Mouse (Mus musculus) erythroblast, embryonic 14.5 days (primary cell): ENCODE results near the gene Sfxn5. TPM values are rescaled to one million over a fixed set of nuclear protein-coding genes. Genes with fewer than 3 reads are reported as not detected.

Experiments used
- H3K27me3 ChIP-seq: 2 replicates; pipeline ENCODE4 v1.6.1; 2012; ENCODE audit warnings: inconsistent platforms; ENCODE audit not compliant: control insufficient read depth
- H3K36me3 ChIP-seq: 2 replicates; pipeline ENCODE4 v1.6.1; 2012; ENCODE audit warnings: mild to moderate bottlenecking, inconsistent platforms; ENCODE audit not compliant: control insufficient read depth
- H3K4me1 ChIP-seq: 2 replicates; pipeline ENCODE4 v1.6.1; 2012; ENCODE audit warnings: inconsistent platforms; ENCODE audit not compliant: control insufficient read depth
- H3K4me3 ChIP-seq: replicated peaks from 2 replicates; pipeline ENCODE3; 2012; ENCODE audit warnings: moderate library complexity, mild to moderate bottlenecking, inconsistent platforms
- H3K9me3 ChIP-seq: 2 replicates; pipeline ENCODE4 v1.6.1; 2012; ENCODE audit warnings: low read length, inconsistent platforms, mixed read lengths; ENCODE audit not compliant: control insufficient read depth
- GATA1 ChIP-seq: IDR thresholded peaks from 2 replicates; pipeline ENCODE4 v1.6.1; 2012; ENCODE audit warnings: low read length, inconsistent platforms, mixed read lengths
- TAL1 ChIP-seq: IDR thresholded peaks from 3 replicates; pipeline ENCODE4 v1.6.1; 2012; ENCODE audit warnings: low read length, inconsistent platforms, mixed read lengths
- polyA plus RNA-seq: library from polyadenylated mRNA; stranded (reverse); fragments of >175 nt; gene quantifications from 2 replicates; pipeline ENCODE4 v1.2.3, GENCODE M21; 2012

Sfxn5 gene
- polyA plus RNA-seq, 1 experiment: 0.08 TPM

- H3K9me3 ChIP-seq: no peaks in the 10 kb centered on the region
- no peaks in the 10 kb centered on the region for H3K36me3 ChIP-seq
- H3K27me3 ChIP-seq: peaks cover 27% of the 10 kb centered on the region
- H3K4me1 ChIP-seq: no peaks in the 10 kb centered on the region
- no peak overlapping the region for H3K4me3 ChIP-seq
- TF ChIP-seq GATA1: no peak
- no peak for TF ChIP-seq TAL1
These were observed 135.3 kb downstream of the Sfxn5 start for GRCm38 (mm10) chr6:85197951-85198350.

GRCm38 (mm10) chr6:85193381-85194318 lies 139.6 kb downstream of the Sfxn5 start:
- Histone ChIP-seq H3K4me3 (no peak overlapping the region), H3K9me3 (no peaks in the 10 kb centered on the region), H3K27me3 (peaks cover 70% of the 10 kb centered on the region), H3K4me1 (no peaks in the 10 kb centered on the region), H3K36me3 (no peaks in the 10 kb centered on the region)
- TF ChIP-seq TAL1: no peak

DNA sequence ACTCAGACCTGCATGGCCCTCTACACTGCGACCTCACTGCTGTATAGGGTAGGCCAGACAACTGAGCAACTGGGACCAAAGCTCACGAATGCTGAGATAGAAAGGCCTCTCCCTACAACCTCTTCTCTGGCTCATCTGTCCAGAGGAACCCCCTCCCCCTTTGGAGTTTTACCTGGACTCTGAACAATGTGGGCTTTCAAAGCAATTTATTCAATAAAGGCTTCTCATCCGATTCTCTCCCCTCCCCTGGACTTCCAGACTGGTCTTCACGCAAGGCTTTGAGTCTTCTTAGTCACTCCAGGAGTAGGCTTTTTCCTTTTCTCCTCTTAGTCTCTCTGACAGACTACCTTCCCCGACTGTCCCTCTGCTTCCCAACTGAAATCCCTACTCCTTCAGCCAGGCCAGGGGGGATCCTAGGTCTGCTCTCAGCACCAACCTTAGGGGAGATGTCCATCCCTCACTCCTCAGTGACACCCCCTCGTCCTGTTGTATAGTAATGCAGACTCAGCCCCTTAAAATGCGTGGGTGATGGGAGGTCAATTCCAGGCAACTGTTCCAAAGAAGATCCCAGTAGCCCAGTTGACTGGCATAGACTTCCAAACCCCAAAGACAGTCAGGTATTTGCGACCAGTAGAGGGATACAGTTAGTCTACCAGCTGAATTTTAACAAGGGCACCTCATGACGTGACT lies 141.3 kb downstream of the Sfxn5 start:
- H3K36me3 ChIP-seq: no peaks in the 10 kb centered on the region
- H3K27me3 ChIP-seq: peaks cover 88% of the 10 kb centered on the region
- no peaks in the 10 kb centered on the region for H3K4me1 ChIP-seq
- no peaks in the 10 kb centered on the region for H3K9me3 ChIP-seq
- H3K4me3 ChIP-seq: no peak overlapping the region
- TF ChIP-seq TAL1: no peak
- TF ChIP-seq GATA1: no peak

DNA sequence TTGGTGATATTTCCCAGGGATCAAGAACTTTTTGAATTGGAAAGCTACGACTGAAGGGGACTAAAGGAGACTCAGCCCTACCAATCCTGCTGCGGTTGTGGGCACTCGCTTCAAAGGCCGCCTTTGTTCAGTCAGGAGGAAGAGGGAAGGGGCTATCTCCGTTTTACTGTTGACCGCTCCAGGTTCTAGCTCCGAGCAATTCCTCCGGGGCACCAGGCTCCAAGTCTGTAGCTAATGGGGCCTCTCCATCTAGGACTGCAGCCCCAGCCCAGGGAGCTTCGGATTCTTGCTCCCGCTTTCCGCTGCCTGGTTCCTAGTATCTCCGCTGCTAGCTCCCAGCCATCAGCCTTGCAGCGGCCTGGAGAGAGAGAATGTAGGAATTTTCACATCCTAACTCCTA lies 142.6 kb downstream of the Sfxn5 start:
- H3K27me3 ChIP-seq: peaks cover 96% of the 10 kb centered on the region
- no peak overlapping the region for H3K4me3 ChIP-seq
- no peaks in the 10 kb centered on the region for H3K36me3 ChIP-seq
- H3K9me3 ChIP-seq: no peaks in the 10 kb centered on the region; the same call in 1 of the 2 replicates
- H3K4me1 ChIP-seq: no peaks in the 10 kb centered on the region
- TF ChIP-seq GATA1 (no peak), TAL1 (no peak)

GRCm38 (mm10) chr6:85189911-85190591 lies 143.2 kb downstream of the Sfxn5 start:
- TF ChIP-seq TAL1 (no peak), GATA1 (no peak)
- H3K9me3 ChIP-seq: no peaks in the 10 kb centered on the region; the same call in 1 of the 2 replicates
- H3K27me3 ChIP-seq: peaks cover 99% of the 10 kb centered on the region
- no peaks in the 10 kb centered on the region for H3K4me1 ChIP-seq
- H3K36me3 ChIP-seq: no peaks in the 10 kb centered on the region
- no peak overlapping the region for H3K4me3 ChIP-seq

DNA sequence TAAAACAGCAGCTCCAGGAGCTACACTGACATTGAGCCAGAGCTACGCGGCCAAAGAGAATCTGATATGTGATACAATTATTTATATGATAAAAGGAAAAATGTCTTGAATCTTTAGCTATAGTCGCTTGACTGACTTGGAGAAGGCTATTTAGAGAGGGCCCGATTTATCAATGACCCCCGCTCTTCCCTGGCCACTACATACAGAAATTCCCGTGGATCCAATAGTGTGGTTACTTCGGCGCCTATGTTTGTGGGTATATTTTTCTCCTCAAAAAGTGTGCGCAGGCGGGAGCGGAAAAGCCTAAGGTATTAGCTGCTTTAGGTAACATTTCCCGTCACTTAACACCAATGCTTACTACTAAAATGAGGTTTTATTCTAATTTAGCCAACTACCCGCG lies 143.9 kb downstream of the Sfxn5 start:
- no peak overlapping the region for H3K4me3 ChIP-seq
- H3K36me3 ChIP-seq: no peaks in the 10 kb centered on the region
- H3K4me1 ChIP-seq: no peaks in the 10 kb centered on the region
- H3K9me3 ChIP-seq: no peaks in the 10 kb centered on the region; the same call in 1 of the 2 replicates
- H3K27me3 ChIP-seq: peaks cover 97% of the 10 kb centered on the region
- TF ChIP-seq GATA1 (no peak), TAL1 (no peak)

GRCm38 (mm10) chr6:85188256-85189110 lies 144.7 kb downstream of the Sfxn5 start:
- no peak overlapping the region for H3K4me3 ChIP-seq
- H3K36me3 ChIP-seq: no peaks in the 10 kb centered on the region
- H3K9me3 ChIP-seq: no peaks in the 10 kb centered on the region; the same call in 1 of the 2 replicates
- H3K27me3 ChIP-seq: peaks cover 95% of the 10 kb centered on the region
- TF ChIP-seq TAL1: no peak
- no peak for TF ChIP-seq GATA1
- no peaks in the 10 kb centered on the region for H3K4me1 ChIP-seq

DNA sequence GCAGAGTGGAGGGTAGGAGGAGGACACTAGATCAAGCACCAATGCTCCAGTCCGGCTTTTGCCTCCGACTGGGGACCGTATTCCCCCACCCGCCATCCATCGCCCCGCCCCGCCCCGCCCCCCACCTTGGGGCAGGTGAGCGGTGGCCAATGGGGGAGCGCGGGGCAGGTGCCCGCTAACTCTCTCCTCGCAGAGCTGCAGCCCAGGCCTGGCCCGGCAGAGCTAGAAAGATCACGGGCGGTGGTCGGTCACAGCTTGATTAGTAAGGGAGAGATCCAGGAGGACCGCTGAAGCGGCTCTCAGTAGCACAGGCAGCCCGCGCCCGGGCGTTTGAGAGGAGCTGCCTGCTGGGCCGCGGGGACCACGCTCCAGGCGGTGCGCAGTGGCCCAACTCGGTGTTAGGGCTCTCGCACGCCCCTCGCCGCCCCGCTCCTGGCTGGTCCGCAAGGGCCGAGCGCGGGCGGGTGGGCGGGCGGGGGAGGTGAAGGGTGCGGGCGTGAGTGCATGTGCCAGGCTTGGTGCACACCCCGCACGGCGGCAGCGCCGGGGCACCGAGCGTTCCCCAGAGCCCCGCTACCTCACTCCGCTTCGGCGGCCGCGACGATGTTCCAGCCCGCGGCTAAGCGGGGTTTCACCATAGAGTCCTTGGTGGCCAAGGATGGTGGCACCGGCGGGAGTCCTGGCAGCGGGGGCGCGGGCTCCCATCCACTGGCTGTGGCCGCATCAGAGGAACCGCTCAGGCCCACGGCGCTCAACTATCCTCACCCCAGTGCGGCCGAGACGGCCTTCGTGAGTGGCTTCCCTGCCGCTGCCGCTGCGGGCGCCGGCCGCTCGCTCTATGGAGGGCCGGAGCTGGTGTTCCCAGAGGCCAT lies 145.6 kb downstream of the Sfxn5 start, which contains the start of gene Emx1:
Emx1 (plus strand) TSS at position 99 of the 872 bp plus-strand sequence.
- Histone ChIP-seq H3K4me1 (no peaks in the 10 kb centered on the region), H3K9me3 (no peaks in the 10 kb centered on the region; the same call in 1 of the 2 replicates), H3K36me3 (no peaks in the 10 kb centered on the region), H3K4me3 (no peak within 1 kb of the TSS), H3K27me3 (peaks cover 86% of the 10 kb centered on the region)
- no peak for TF ChIP-seq GATA1
- no peak for TF ChIP-seq TAL1
